Mouse (Mus musculus) hindbrain, embryonic 13.5 days (tissue): ENCODE results near the gene Atl1. TPM values are rescaled to one million over a fixed set of nuclear protein-coding genes. Genes with fewer than 3 reads are reported as not detected.

Source experiments
- ATAC-seq: fragments of 200-750 bp; cut with Nextera tagmentation; 2 replicates; pipeline ENCODE4 v1.8.0; 2017; ENCODE audit warnings: moderate TSS enrichment; ENCODE audit not compliant: low FRiP score
- H3K27ac ChIP-seq: fragments of 300-500 bp; sonication (generic); 2 replicates; pipeline ENCODE4 v1.5.1; 2015; ENCODE audit warnings: inconsistent platforms, mild to moderate bottlenecking, moderate library complexity
- H3K27me3 ChIP-seq: fragments of 300-500 bp; sonication (generic); 2 replicates; pipeline ENCODE4 v1.6.1; 2015; ENCODE audit warnings: mild to moderate bottlenecking, inconsistent platforms
- H3K36me3 ChIP-seq: fragments of 300-500 bp; sonication (generic); 2 replicates; pipeline ENCODE4 v1.6.1; 2015; ENCODE audit warnings: mild to moderate bottlenecking, inconsistent platforms
- H3K4me1 ChIP-seq: fragments of 300-500 bp; sonication (generic); replicated peaks from 2 replicates; pipeline ENCODE4 v1.6.1; 2015; ENCODE audit warnings: inconsistent platforms
- H3K4me2 ChIP-seq: fragments of 300-500 bp; sonication (generic); 2 replicates; pipeline ENCODE4 v1.6.1; 2015; ENCODE audit warnings: inconsistent platforms, mild to moderate bottlenecking, moderate library complexity
- H3K4me3 ChIP-seq: fragments of 300-500 bp; sonication (generic); 2 replicates; pipeline ENCODE4 v1.5.1; 2015; ENCODE audit warnings: mild to moderate bottlenecking, inconsistent platforms
- H3K9ac ChIP-seq: fragments of 300-500 bp; sonication (generic); 2 replicates; pipeline ENCODE4 v1.6.1; 2015; ENCODE audit warnings: mild to moderate bottlenecking, inconsistent platforms
- H3K9me3 ChIP-seq: fragments of 300-500 bp; sonication (generic); 2 replicates; pipeline ENCODE4 v1.6.1; 2016; ENCODE audit warnings: inconsistent platforms
- WGBS: fragments of 180-500 bp; shearing (Covaris S2); methylation state at CpG from one replicate; pipeline ENCODE4 v1.1.7; 2015; 5-methylcytosine and 5-hydroxymethylcytosine counted together
- polyA plus RNA-seq: library from polyadenylated mRNA; unstranded; fragments of >200 nt; fragmentation: Nextera tagmentation; extraction: Ambion mirVana; gene quantifications from 2 replicates; pipeline ENCODE4 v1.2.1, GENCODE M21; 2015

Atl1 gene
- polyA plus RNA-seq, 1 experiment from 2014 or later = 126 TPM

DNA sequence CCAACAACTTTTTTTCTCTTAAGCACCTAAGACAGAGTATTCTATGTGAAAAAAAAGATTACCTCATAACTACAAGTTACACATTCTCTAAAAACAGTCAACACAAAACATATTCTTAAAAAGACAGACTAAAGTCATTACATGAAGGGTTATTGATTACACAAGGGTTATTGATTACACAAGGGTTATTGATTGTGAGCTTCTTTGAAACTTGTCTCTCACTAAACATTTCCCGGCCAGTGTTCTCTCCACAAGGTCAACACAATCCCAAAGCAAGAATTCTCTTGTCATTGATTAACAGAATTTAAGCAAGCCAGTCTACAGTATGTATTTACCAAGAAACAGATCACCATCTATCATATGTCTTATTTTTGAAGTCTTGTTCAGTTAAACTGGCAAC lies 29.7 kb downstream of the Atl1 start:
- no peak overlapping the region for H3K4me2 ChIP-seq
- no peak for ATAC-seq
- no peaks in the 10 kb centered on the region for H3K4me1 ChIP-seq
- H3K36me3 ChIP-seq = peaks cover 12% of the 10 kb centered on the region
- WGBS = 62% methylated on average over 1 of the region's 1 CpGs
- H3K27ac ChIP-seq = no peak overlapping the region
- no peak overlapping the region for H3K9ac ChIP-seq
- no peaks in the 10 kb centered on the region for H3K9me3 ChIP-seq
- H3K4me3 ChIP-seq = no peak overlapping the region
- H3K27me3 ChIP-seq = no peaks in the 10 kb centered on the region

DNA sequence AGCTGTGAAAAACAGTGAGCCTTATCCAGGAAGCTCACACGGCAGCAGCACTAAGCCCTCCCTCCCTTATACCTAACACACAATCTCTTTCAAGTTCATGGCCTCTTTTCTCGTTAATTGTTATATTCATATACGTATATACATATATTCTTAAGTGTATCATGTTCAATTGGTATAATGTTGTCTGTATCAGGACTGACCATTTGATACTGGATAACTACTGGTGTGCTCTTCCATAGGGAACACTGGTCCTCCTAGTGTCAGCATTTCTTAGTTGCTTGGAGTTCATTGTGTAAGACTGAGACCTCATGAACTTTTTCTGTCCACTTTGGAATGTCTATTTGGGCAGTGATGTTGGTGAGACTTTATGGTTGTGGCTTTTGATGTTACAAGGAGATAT lies 30.7 kb downstream of the Atl1 start:
- peaks cover 20% of the 10 kb centered on the region for H3K36me3 ChIP-seq
- no peaks in the 10 kb centered on the region for H3K9me3 ChIP-seq
- H3K4me3 ChIP-seq = no peak overlapping the region
- 86% methylated on average over 3 of the region's 3 CpGs for WGBS
- H3K9ac ChIP-seq = no peak overlapping the region
- ATAC-seq = no peak
- H3K27me3 ChIP-seq = no peaks in the 10 kb centered on the region
- no peak overlapping the region for H3K27ac ChIP-seq
- no peak overlapping the region for H3K4me2 ChIP-seq
- no peaks in the 10 kb centered on the region for H3K4me1 ChIP-seq

DNA sequence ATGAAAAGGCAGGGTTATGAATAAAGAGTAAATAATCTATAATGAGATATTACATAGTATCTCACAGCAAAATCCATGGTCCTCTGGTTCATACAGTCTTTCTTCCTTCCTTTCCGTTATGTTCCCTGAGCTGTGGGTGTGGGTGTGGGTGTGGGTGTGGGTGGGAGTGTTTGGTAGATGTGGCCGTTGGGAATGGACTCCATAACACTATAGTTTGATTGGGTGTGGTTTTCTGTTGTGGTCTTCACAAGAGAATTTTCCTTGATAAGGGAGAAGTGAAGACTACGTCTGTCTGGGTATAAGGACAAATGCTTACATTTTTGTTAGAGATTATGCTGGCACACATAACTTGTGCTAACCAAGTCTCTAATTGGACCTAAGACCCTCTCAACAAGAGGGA lies 31.2 kb downstream of the Atl1 start:
- Histone ChIP-seq H3K4me2 (no peak overlapping the region), H3K27me3 (no peaks in the 10 kb centered on the region), H3K36me3 (peaks cover 21% of the 10 kb centered on the region), H3K9ac (no peak overlapping the region), H3K9me3 (no peaks in the 10 kb centered on the region), H3K4me1 (no peaks in the 10 kb centered on the region), H3K4me3 (no peak overlapping the region), H3K27ac (no peak overlapping the region)
- ATAC-seq = no peak
- 69% methylated on average over 3 of the region's 3 CpGs for WGBS

DNA sequence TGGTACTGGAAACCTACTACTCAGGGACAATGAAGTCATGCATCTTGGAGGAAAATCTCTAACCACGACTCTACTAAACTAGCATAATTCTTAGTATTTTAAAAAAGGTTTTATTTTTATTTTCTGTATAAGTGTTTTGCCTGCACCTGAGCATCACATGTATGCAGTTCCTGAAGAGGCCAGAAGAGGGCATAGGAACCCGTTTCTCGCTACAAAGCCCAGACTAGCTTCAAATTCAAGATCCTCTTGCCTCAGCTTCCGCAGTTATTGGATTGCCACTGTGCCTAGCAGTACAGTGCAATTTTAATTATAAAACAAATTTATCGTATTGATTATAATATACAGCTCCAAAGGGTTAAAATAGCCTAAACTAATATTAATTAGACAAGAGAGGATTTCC lies 31.6 kb downstream of the Atl1 start:
- Histone ChIP-seq H3K9me3 (no peaks in the 10 kb centered on the region), H3K27me3 (no peaks in the 10 kb centered on the region), H3K9ac (no peak overlapping the region), H3K4me2 (no peak overlapping the region), H3K4me1 (no peaks in the 10 kb centered on the region), H3K4me3 (no peak overlapping the region), H3K27ac (no peak overlapping the region), H3K36me3 (peaks cover 23% of the 10 kb centered on the region)
- ATAC-seq = no peak
- 16% methylated on average over 5 of the region's 5 CpGs for WGBS

DNA sequence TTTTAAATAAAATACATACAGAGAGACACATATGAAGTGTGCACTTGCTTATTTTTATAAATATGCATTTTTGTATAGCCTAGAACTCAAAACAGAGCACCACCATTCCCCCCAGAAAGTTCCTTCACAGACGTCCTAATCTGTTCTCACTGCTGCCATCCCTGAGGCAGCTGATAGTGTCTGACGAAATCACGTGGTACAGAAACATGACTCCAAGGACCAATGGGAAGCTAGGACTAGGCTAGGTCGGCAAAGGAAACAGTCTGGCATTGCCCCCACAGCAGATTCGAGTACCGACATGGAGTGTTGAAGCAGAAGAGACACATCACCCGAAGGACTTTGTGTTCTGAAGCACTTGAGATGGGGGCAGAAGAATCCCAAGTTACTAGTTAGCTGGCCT lies 34.3 kb downstream of the Atl1 start:
- 56% methylated on average over 7 of the region's 7 CpGs for WGBS
- Histone ChIP-seq H3K4me3 (no peak overlapping the region), H3K9me3 (no peaks in the 10 kb centered on the region), H3K4me1 (no peaks in the 10 kb centered on the region), H3K4me2 (no peak overlapping the region), H3K27me3 (no peaks in the 10 kb centered on the region), H3K27ac (no peak overlapping the region), H3K36me3 (peaks cover 35% of the 10 kb centered on the region), H3K9ac (no peak overlapping the region)
- ATAC-seq = no peak

DNA sequence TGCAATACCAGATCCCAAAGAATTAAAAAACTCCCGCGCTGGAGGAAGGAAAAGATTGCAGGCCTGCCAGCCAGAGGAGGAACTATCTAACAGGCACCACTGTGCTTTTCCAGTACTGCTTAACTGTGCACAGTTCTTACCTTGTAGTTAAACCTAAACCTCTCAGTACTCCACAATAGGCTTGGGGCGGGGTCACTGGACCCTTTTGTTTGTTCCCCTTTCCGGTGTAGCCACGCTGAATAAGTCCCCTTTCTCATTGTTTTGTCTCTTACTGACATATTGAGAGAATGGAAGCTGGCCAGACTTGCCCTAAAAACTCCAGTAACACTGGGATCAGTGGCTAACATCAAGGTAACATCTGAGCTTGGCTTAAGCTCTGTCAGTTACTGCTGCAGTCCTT lies 45.3 kb downstream of the Atl1 start:
- no peaks in the 10 kb centered on the region for H3K4me1 ChIP-seq
- WGBS = 53% methylated on average over 5 of the region's 5 CpGs
- H3K4me2 ChIP-seq = no peak overlapping the region
- H3K27me3 ChIP-seq = no peaks in the 10 kb centered on the region
- no peak overlapping the region for H3K4me3 ChIP-seq
- H3K27ac ChIP-seq = no peak overlapping the region
- no peak for ATAC-seq
- no peaks in the 10 kb centered on the region for H3K9me3 ChIP-seq
- H3K9ac ChIP-seq = no peak overlapping the region
- H3K36me3 ChIP-seq = peaks cover 70% of the 10 kb centered on the region

DNA sequence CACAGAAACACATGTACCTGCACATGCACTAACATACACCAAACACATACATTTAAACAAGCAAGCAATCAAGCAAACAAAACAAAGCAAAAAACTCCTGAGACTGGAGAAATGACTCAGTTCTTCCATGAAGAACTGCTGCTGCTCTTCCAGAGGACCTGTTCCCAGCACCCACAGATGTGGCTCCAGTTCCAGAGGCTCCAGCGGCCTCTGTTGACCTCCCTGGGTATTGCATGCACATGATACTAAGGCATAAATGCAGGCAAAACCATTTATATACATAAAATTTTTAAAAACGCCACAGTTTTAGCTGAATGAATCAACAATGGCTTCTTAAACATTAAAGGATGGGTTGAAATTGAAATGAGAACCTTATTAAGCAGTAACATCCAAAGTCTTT lies 46.9 kb downstream of the Atl1 start:
- H3K9ac ChIP-seq = no peak overlapping the region
- H3K4me1 ChIP-seq = no peaks in the 10 kb centered on the region
- WGBS = 63% methylated on average over 2 of the region's 2 CpGs
- no peak overlapping the region for H3K27ac ChIP-seq
- peaks cover 64% of the 10 kb centered on the region for H3K36me3 ChIP-seq
- ATAC-seq = no peak
- H3K9me3 ChIP-seq = no peaks in the 10 kb centered on the region
- no peak overlapping the region for H3K4me2 ChIP-seq
- H3K4me3 ChIP-seq = no peak overlapping the region
- H3K27me3 ChIP-seq = no peaks in the 10 kb centered on the region

DNA sequence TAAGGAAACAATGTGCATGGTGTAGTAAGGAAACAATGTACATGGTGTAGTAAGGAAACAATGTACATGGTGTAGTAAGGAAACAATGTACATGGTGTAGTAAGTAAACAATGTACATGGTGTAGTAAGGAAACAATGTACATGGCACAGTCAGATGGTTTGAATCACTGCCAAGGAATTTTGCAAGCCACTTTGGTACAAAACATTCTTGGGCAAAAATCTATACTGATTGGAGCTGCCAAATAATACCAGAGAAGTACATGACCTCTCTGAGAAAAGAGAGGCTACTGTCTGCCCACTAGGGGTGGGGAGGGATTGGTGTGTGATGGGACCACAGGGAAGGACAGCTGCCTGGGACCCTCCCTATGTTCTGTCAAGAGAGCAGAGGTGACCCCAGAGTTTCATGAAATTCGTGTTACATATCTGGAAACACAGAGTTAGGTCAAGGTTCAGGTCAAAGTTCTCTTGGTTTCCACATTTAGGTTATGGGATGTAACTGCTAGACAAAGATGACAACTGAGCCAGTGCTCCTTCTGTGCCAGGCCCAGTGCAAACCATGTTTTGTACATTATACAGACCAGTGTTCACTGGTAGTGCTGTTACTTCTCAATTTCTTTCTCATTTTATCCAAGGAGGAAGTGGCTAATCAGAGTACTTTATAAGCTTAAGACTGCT lies 49.4 kb downstream of the Atl1 start:
- Histone ChIP-seq H3K27me3 (no peaks in the 10 kb centered on the region), H3K36me3 (peaks cover 56% of the 10 kb centered on the region), H3K4me3 (no peak overlapping the region), H3K9me3 (no peaks in the 10 kb centered on the region), H3K4me1 (no peaks in the 10 kb centered on the region), H3K27ac (no peak overlapping the region), H3K9ac (no peak overlapping the region), H3K4me2 (no peak overlapping the region)
- ATAC-seq = no peak
- WGBS = 62% methylated on average over 1 of the region's 1 CpGs

DNA sequence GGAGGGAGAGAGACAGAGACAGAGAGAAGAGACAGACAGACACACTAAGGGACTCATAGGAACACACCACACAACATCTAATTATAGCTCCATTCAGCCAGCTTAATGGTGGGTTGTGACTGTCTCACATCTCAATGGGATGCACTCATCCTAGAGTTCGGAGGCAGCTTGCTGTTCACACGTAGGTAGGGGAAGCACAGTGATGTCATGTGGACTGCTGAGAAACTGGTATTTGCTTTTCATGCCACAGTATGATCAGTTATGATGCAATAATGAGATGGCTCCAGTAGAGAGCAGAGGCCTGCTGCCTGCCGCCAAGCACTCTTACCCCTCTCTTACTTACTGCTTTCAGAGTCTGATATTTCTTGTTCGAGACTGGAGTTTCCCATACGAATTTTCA lies 53.4 kb downstream of the Atl1 start:
- 89% methylated on average over 5 of the region's 5 CpGs for WGBS
- ATAC-seq = no peak
- no peaks in the 10 kb centered on the region for H3K4me1 ChIP-seq
- H3K27ac ChIP-seq = no peak overlapping the region
- peaks cover 55% of the 10 kb centered on the region for H3K36me3 ChIP-seq
- no peaks in the 10 kb centered on the region for H3K27me3 ChIP-seq
- no peak overlapping the region for H3K4me3 ChIP-seq
- H3K4me2 ChIP-seq = no peak overlapping the region
- H3K9me3 ChIP-seq = no peaks in the 10 kb centered on the region
- no peak overlapping the region for H3K9ac ChIP-seq

DNA sequence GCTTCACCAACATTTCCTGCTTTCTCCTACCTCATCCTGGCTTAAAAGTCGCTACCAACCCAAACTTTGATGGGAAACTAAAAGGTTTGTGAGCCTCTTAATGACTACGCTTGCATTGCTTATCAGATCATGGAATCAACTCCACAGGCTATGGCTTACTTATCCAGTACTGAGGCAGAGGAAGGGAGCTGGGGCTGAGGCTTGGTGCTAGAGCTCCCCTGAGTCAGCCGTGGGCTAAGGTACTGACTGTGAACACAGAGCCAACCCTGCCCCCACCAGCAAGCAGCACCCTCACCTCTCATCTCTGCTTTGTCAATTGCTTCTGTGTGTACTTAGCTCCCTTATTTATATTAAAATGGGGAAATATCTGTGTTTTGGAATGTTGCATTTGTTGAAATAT lies 55.1 kb downstream of the Atl1 start:
- WGBS = 92% methylated on average over 3 of the region's 3 CpGs
- Histone ChIP-seq H3K9ac (no peak overlapping the region), H3K4me1 (no peaks in the 10 kb centered on the region), H3K27ac (no peak overlapping the region), H3K36me3 (peaks cover 60% of the 10 kb centered on the region), H3K27me3 (no peaks in the 10 kb centered on the region), H3K4me2 (no peak overlapping the region), H3K9me3 (no peaks in the 10 kb centered on the region), H3K4me3 (no peak overlapping the region)
- no peak for ATAC-seq

DNA sequence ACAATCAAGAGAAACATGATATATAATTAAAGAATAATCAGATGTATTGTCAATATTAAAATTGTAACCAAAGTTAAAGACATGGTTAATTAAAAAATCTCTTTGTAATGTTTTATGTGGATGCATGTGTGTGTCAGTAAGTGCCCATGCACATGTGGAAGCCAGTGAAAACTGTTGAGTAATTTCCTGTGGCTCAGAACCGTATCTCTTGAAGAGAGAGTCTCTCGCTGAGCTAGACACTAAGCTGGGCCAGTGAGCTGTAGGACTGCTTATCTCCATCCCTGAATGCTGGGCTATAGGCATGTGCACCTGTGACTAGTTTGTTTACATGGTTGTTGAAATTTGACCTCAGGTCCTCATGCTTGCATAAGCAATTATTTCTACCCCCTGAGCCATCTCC lies 65.0 kb downstream of the Atl1 start:
- Histone ChIP-seq H3K4me2 (no peak overlapping the region), H3K9me3 (no peaks in the 10 kb centered on the region), H3K36me3 (peaks cover 68% of the 10 kb centered on the region), H3K27ac (no peak overlapping the region), H3K9ac (no peak overlapping the region), H3K4me3 (no peak overlapping the region), H3K4me1 (no peaks in the 10 kb centered on the region), H3K27me3 (no peaks in the 10 kb centered on the region)
- 94% methylated on average over 2 of the region's 2 CpGs for WGBS
- no peak for ATAC-seq

DNA sequence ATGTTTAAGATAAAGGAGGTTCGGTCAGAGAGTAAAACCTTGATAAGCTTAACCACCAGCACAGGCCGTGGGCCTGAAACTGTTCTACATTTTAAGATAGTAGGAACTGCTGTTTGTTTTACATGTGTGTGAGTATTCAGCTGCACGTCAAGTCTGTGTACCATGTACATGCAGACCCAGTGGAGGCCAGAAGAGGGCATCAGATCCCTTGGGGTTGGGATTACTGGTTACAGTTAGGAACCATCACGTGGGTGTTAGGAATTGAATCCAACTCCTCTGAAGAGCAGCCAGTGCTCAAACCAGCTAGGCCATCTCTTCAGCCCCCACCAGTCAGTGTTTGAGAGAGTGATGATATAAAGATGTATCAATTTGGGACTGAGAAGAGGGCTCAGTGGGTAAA lies 70.1 kb downstream of the Atl1 start:
- WGBS = 69% methylated on average over 4 of the region's 4 CpGs
- H3K36me3 ChIP-seq = peaks cover 80% of the 10 kb centered on the region
- no peak for ATAC-seq

DNA sequence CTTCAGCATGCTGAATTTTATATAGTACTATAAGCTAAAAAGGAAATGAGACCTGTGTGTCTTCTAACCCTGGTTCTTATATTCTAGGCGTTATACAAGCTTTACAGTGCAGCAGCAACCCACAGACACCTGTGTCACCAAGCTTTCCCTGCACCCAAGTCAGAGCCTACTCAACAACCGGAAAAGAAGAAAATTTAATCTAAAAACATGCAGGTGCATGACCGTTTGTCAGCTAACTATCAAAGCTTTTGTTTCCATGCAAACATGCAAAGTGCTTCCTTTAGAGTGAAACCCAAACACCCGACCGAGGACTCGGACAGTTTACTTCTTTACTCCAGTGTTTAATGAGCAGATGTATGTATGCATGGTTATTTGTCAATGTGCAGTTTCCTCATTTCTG lies 70.7 kb downstream of the Atl1 start:
- ATAC-seq = no peak
- no peaks in the 10 kb centered on the region for H3K9me3 ChIP-seq

More for the DNA sequence above, 70.1 kb downstream of the Atl1 start:
- Histone ChIP-seq H3K9me3 (no peaks in the 10 kb centered on the region), H3K27me3 (no peaks in the 10 kb centered on the region), H3K4me1 (no peaks in the 10 kb centered on the region), H3K9ac (no peak overlapping the region), H3K4me3 (no peak overlapping the region), H3K27ac (no peak overlapping the region), H3K4me2 (no peak overlapping the region)

More for the DNA sequence above, 70.7 kb downstream of the Atl1 start:
- WGBS = 93% methylated on average over 6 of the region's 6 CpGs
- Histone ChIP-seq H3K4me2 (no peak overlapping the region), H3K4me1 (no peaks in the 10 kb centered on the region), H3K36me3 (peaks cover 80% of the 10 kb centered on the region), H3K27me3 (no peaks in the 10 kb centered on the region), H3K9ac (no peak overlapping the region), H3K4me3 (no peak overlapping the region), H3K27ac (no peak overlapping the region)
